Mouse (Mus musculus): Measurements from ENCODE around the gene 1700020N01Rik. TPM values are rescaled to one million over a fixed set of nuclear protein-coding genes. Genes with fewer than 3 reads are reported as not detected.

Gene 1700020N01Rik
- total RNA-seq, 2 experiments from 2014 or later: not detected

GRCm38 (mm10) chr10:21652426-21653345, 59.7 kb downstream of the 1700020N01Rik start:
- intact Hi-C loops (cut with DNase I): no loop called here

GRCm38 (mm10) chr10:21653469-21653868, 60.5 kb downstream of the 1700020N01Rik start:
- DNase-seq: no peak
- intact Hi-C loops (cut with DNase I): no loop called here

More at GRCm38 (mm10) chr10:21652426-21653345, 59.7 kb downstream of the 1700020N01Rik start:
- DNase-seq: no peak

GRCm38 (mm10) chr10:21659576-21660246, 66.8 kb downstream of the 1700020N01Rik start:
- intact Hi-C loops (cut with DNase I): no loop called here
- DNase-seq: no peak

- DNase-seq: peak; percentile 35 to 40
- intact Hi-C loops (cut with DNase I): loop anchor here (2.0 to 5.0 kb wide), 2 partner anchors 67 to 326 kb away; no protein-coding TSS in a partner anchor
Observed at GRCm38 (mm10) chr10:21668976-21669375, 76.0 kb downstream of the 1700020N01Rik start.

- intact Hi-C loops (cut with DNase I): loop anchor here (2.0 to 5.0 kb wide), 2 partner anchors 67 to 325 kb away; no protein-coding TSS in a partner anchor
- DNase-seq: peak in 1 of 2 experiments; percentile 18
Observed at GRCm38 (mm10) chr10:21669750-21670161, 76.8 kb downstream of the 1700020N01Rik start.

- peak in 1 of 2 experiments; percentile 25 for DNase-seq
- intact Hi-C loops (cut with DNase I): no loop called here
Observed at GRCm38 (mm10) chr10:21670168-21670567, 77.2 kb downstream of the 1700020N01Rik start.

Other genes with a start within 250 kb of the 1700020N01Rik start
- not detected for gene Aldh8a1, start 215.9 kb upstream of the 1700020N01Rik start, total RNA-seq (2021)